ENCODE assay signal across 9 mouse cellular contexts in the genomic region with DNA sequence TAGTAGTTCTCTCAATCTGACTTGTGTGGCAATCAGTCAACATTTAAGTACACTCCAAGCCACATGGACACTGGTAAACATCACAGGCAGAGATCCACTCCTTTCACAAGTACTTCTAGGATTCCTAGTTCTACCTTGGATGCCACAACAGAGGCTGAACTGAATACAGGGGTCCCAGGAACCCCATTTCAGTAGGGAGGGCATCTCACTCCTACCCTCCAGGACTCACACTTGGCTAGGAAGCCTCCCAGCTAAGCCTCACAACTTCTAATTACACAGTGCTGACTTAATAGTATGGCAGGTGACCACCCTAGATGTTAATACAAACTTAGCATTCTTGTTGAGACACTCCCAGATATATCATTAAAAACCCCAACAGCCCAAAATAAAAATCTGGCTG. TPM values are rescaled to one million over a fixed set of nuclear protein-coding genes. Genes with fewer than 3 reads are reported as not detected.
DNase-seq lines count a peak whose midpoint lies in the region; ATAC-seq lines count a peak whose summit lies in the region.
"Had no signal": no experiment of that assay in that cellular context is flagged by ENCODE, and none has a peak within 500 bp of the region (broad histone marks: within the 10 kb centered on the region; RNA-seq: fewer than 3 reads in every experiment).

No protein-coding gene starts in this region.

- H3K27me3 ChIP-seq in kidney, embryonic 15.5 days = no peaks in the 10 kb centered on the region
- no peaks in the 10 kb centered on the region for H3K27me3 ChIP-seq in embryonic facial prominence, embryonic 10.5 days (replicated peaks; ENCODE audit: low read depth, poor library complexity, severe bottlenecking)
- no peaks in the 10 kb centered on the region for H3K27me3 ChIP-seq in hindbrain, embryonic 15.5 days
- no peaks in the 10 kb centered on the region for H3K27me3 ChIP-seq in midbrain, embryonic 13.5 days

- peak overlapping the region; percentile 98 for H3K4me3 ChIP-seq in kidney, embryonic 15.5 days (replicated peaks)
- peak overlapping the region; percentile 98 for H3K4me3 ChIP-seq in embryonic facial prominence, embryonic 10.5 days
- H3K4me3 ChIP-seq in hindbrain, embryonic 15.5 days = peak overlapping the region; percentile 76; the same call in 1 of the 2 replicates
- H3K4me3 ChIP-seq in midbrain, embryonic 13.5 days (replicated peaks) = peak overlapping the region; percentile 98

- H3K9ac ChIP-seq in kidney, embryonic 15.5 days = peak overlapping the region; percentile 93
- no peak overlapping the region for H3K9ac ChIP-seq in hindbrain, embryonic 15.5 days
- peak overlapping the region; percentile 91 for H3K9ac ChIP-seq in midbrain, embryonic 13.5 days (replicated peaks)

- no peak for DNase-seq in kidney, postnatal 4 days
- no peak for DNase-seq in embryonic facial prominence, embryonic 10.5 days (ENCODE audit: low spot score)
- DNase-seq in spleen, adult 12 weeks (ENCODE audit: low spot score) = no peak
- no peak for DNase-seq in cerebellum, postnatal 10 days
- no peak for DNase-seq in left cerebral cortex, postnatal 10 days (ENCODE audit: extremely low spot score in 1 of 2, low spot score in 2 of 2)
- DNase-seq: cerebellum, adult 9-11 months had no signal

- peaks cover 23% of the 10 kb centered on the region for H3K4me1 ChIP-seq in kidney, embryonic 15.5 days
- peaks cover 19% of the 10 kb centered on the region for H3K4me1 ChIP-seq in embryonic facial prominence, embryonic 10.5 days
- peaks cover 33% of the 10 kb centered on the region for H3K4me1 ChIP-seq in hindbrain, embryonic 15.5 days (replicated peaks)
- peaks cover 32% of the 10 kb centered on the region for H3K4me1 ChIP-seq in midbrain, embryonic 13.5 days (replicated peaks)

- peaks cover 29% of the 10 kb centered on the region for H3K36me3 ChIP-seq in kidney, embryonic 15.5 days
- H3K36me3 ChIP-seq in embryonic facial prominence, embryonic 10.5 days (replicated peaks) = peaks cover 26% of the 10 kb centered on the region
- H3K36me3 ChIP-seq in hindbrain, embryonic 15.5 days = peaks cover 13% of the 10 kb centered on the region
- peaks cover 15% of the 10 kb centered on the region for H3K36me3 ChIP-seq in midbrain, embryonic 13.5 days

- intact Hi-C loops in left cerebral cortex, postnatal 10 days (cut with DNase I) = no loop called here

- peak overlapping the region; percentile 77 for H3K4me2 ChIP-seq in kidney, embryonic 15.5 days
- H3K4me2 ChIP-seq in hindbrain, embryonic 15.5 days = peak overlapping the region; percentile 74
- peak overlapping the region; percentile 95 for H3K4me2 ChIP-seq in midbrain, embryonic 13.5 days (replicated peaks)

- H3K27ac ChIP-seq in kidney, embryonic 15.5 days = no peak overlapping the region
- H3K27ac ChIP-seq in embryonic facial prominence, embryonic 10.5 days (replicated peaks) = no peak overlapping the region
- H3K27ac ChIP-seq in hindbrain, embryonic 15.5 days (replicated peaks) = no peak overlapping the region
- H3K27ac ChIP-seq in midbrain, embryonic 13.5 days = no peak overlapping the region

- H3K9me3 ChIP-seq in kidney, embryonic 15.5 days (replicated peaks) = no peaks in the 10 kb centered on the region
- H3K9me3 ChIP-seq in embryonic facial prominence, embryonic 10.5 days = no peaks in the 10 kb centered on the region
- H3K9me3 ChIP-seq in hindbrain, embryonic 15.5 days = no peaks in the 10 kb centered on the region
- H3K9me3 ChIP-seq in midbrain, embryonic 13.5 days = no peaks in the 10 kb centered on the region

- no peak for ATAC-seq in kidney, embryonic 15.5 days (replicated peaks; ENCODE audit: low FRiP score)
- ATAC-seq in hindbrain, embryonic 15.5 days (ENCODE audit: low FRiP score, low read depth) = no peak
- no peak for ATAC-seq in midbrain, embryonic 13.5 days

RNA-seq across cellular contexts. Expression of gene Oser1, which starts 6.7 kb away (rescaled TPM):
- polyA plus RNA-seq in kidney, embryonic 15.5 days (2015; fragmentation: Nextera tagmentation; extraction: Ambion mirVana) = 87.0 and 87.3 TPM in 2 replicates
- 94.0 and 99.5 TPM in 2 replicates for polyA plus RNA-seq in embryonic facial prominence, embryonic 10.5 days (2016; fragmentation: Nextera tagmentation; extraction: Ambion mirVana)
- polyA plus RNA-seq in hindbrain, embryonic 15.5 days (2015; fragmentation: Nextera tagmentation; extraction: Ambion mirVana) = 72.1 and 78.6 TPM in 2 replicates
- 77.3 and 79.4 TPM in 2 replicates for polyA plus RNA-seq in midbrain, embryonic 13.5 days (2015; fragmentation: Nextera tagmentation; extraction: Ambion mirVana)
- 10 to 100 TPM; 19.5 to 21.6 TPM for total RNA-seq in left cerebral cortex, postnatal 10 days (2021)

RNA-seq across cellular contexts. Expression of gene Jph2, which starts 20.0 kb away (rescaled TPM):
- 2.5 and 4.2 TPM in 2 replicates for polyA plus RNA-seq in kidney, embryonic 15.5 days (2015; fragmentation: Nextera tagmentation; extraction: Ambion mirVana)
- polyA plus RNA-seq in embryonic facial prominence, embryonic 10.5 days (2016; fragmentation: Nextera tagmentation; extraction: Ambion mirVana) = 0.52 and 0.83 TPM in 2 replicates
- 0.74 and 0.75 TPM in 2 replicates for polyA plus RNA-seq in hindbrain, embryonic 15.5 days (2015; fragmentation: Nextera tagmentation; extraction: Ambion mirVana)
- 0.13 and 0.31 TPM in 2 replicates for polyA plus RNA-seq in midbrain, embryonic 13.5 days (2015; fragmentation: Nextera tagmentation; extraction: Ambion mirVana)
- under 1 TPM; 0.61 to 0.75 TPM for total RNA-seq in left cerebral cortex, postnatal 10 days (2021)

RNA-seq across cellular contexts. Expression of gene Gdap1l1, which starts 20.4 kb away (rescaled TPM):
- polyA plus RNA-seq in kidney, embryonic 15.5 days (2015; fragmentation: Nextera tagmentation; extraction: Ambion mirVana) = 1.2 and 2.8 TPM in 2 replicates
- 7.6 and 9.1 TPM in 2 replicates for polyA plus RNA-seq in embryonic facial prominence, embryonic 10.5 days (2016; fragmentation: Nextera tagmentation; extraction: Ambion mirVana)
- polyA plus RNA-seq in hindbrain, embryonic 15.5 days (2015; fragmentation: Nextera tagmentation; extraction: Ambion mirVana) = 127 and 136 TPM in 2 replicates
- 114 and 121 TPM in 2 replicates for polyA plus RNA-seq in midbrain, embryonic 13.5 days (2015; fragmentation: Nextera tagmentation; extraction: Ambion mirVana)
- 10 to 100 TPM; 95.2 to 95.5 TPM for total RNA-seq in left cerebral cortex, postnatal 10 days (2021)

RNA-seq across cellular contexts. Expression of gene Fitm2, which starts 54.6 kb away (rescaled TPM):
- 9.8 TPM in 2 replicates for polyA plus RNA-seq in kidney, embryonic 15.5 days (2015; fragmentation: Nextera tagmentation; extraction: Ambion mirVana)
- 9.4 and 10.5 TPM in 2 replicates for polyA plus RNA-seq in embryonic facial prominence, embryonic 10.5 days (2016; fragmentation: Nextera tagmentation; extraction: Ambion mirVana)
- 16.9 TPM in 2 replicates for polyA plus RNA-seq in hindbrain, embryonic 15.5 days (2015; fragmentation: Nextera tagmentation; extraction: Ambion mirVana)
- 12.1 and 12.7 TPM in 2 replicates for polyA plus RNA-seq in midbrain, embryonic 13.5 days (2015; fragmentation: Nextera tagmentation; extraction: Ambion mirVana)
- total RNA-seq in left cerebral cortex, postnatal 10 days (2021) = 10 to 100 TPM; 17.0 to 18.9 TPM

Comparison
In these comparisons a context has a peak if more than half of its experiments do, and no peak if none do; other contexts are left out.
1. RNA of gene Gdap1l1, which starts 20.4 kb away (polyA plus RNA-seq): 127 to 136 TPM in hindbrain, embryonic 15.5 days and 114 to 121 TPM in midbrain, embryonic 13.5 days; 7.6 to 9.1 TPM in embryonic facial prominence, embryonic 10.5 days and 1.2 to 2.8 TPM in kidney, embryonic 15.5 days; every median in the first group is over 10 times any median in the second.
2. Peak in every context shown above with its lines, with median percentiles within 50 percentile points of each other: H3K4me2 ChIP-seq and H3K4me3 ChIP-seq.